Mouse (Mus musculus) frontal cortex, postnatal 14 days (tissue): Measurements from ENCODE around the gene Gps2.
A peak's percentile ranks its signal among the peaks of the same experiment; 100 is the strongest.
"Not testable (repeated sequence)": the region's sequence is repeated elsewhere in the genome, so short reads cannot be mapped to it uniquely, and the experiment has no call there.

ENCODE experiments used
- DNase-seq, 2 experiments: peaks; one replicate each; pipeline ENCODE4 v3.0.0; 2022; ENCODE audit warnings: low spot score in 2 of 2

The Gps2 gene

DNA sequence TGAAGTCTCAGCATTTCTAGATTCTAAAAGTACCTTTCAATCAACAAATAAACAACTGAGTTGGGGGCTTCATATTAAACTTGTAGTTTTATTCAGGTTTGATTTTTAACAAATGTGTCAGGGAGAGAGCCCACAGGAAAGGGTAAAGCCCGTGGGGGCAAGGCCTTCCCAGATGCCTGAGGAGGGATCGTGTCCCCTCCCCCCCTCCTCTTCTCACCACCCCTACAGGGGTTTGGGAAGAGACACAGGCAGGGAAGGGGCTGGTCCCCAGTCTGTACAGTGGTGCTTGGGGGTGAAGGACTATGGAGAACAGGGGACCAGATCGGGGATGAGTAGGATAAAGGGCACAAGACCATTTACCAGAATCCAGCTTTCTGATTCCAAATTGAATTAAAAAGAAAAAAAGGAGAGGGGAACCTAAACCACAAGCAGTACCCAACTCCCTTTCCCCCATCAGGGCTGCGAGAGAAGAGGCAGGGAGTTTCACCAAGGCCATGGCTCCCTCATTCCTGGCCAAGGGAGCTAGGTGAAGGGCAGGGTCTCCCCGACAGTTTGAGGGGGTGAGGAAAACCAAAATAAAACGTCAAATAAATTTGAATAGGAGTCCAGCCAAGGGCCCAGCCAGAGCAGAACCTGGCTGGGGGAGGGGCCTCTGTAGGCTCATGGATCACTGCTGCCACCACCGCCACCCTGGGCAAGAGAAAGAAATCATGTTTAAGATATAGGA lies 3.1 kb downstream of the Gps2 start:
- not testable (repeated sequence) for DNase-seq

DNA sequence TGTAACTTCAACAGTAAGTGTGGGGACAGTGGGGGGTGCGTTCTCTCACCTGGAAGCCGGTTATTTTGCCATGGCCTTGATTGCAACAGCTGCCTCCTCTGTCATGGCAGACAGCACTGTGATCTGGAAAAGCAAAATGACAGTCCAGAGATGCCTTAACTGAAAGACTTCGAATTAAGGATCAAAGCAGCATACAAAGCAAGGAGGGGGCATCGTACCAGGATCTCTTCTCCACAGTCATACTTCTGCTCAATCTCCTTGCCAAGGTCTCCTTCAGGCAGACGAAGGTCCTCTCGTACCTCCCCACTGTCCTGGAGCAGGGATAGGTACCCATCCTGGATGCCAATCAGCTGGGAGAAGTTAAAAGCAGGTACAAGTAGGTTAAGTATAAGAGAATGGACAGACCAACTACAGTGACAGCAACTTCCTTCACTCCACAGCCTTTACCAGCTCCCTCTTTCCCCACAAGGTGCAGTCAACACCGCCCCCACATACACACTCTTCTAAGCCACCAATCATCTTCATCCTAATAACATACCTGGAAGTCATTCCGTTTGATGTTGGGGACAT lies 3.8 kb downstream of the Gps2 start:
- DNase-seq, result no peak

DNA sequence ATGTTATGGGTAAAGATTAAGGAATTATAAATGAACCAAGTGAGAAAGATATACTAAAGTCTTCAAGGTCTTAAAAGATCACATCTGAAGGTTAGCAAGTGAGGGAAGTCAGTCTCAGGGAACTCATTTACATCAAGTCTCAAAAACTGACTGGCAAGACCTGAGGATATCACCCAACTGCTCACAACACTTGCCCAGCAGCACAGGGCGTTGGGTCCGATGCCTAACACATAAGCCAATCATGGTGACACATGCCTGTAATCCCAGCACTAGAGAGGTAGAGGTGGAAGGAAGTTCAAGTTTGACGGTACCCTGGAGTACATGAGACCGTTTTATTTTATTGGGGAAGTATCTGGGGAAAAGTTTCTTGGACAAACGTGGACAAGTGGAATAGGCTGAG lies 4.4 kb downstream of the Gps2 start:
- no peak for DNase-seq

DNA sequence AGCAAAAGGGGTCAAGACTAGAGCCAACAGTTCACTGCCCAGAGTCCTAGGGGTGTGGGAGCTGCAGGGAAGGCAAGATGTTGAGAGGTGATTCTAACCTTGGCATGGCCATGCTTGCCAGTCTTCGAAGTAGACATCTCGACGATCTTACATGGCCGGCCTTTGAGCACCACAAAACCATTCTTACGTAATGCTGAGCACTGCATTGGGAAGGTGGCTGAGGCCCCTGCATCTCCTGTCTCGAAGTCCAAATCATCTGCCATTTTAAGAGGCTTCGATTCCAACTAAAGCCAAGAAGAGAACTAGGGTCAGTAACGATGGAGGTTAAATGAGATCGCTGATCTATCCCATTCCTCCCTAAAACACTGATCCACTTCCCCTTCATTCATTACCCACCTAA lies 5.4 kb downstream of the Gps2 start:
- DNase-seq, result no peak

DNA sequence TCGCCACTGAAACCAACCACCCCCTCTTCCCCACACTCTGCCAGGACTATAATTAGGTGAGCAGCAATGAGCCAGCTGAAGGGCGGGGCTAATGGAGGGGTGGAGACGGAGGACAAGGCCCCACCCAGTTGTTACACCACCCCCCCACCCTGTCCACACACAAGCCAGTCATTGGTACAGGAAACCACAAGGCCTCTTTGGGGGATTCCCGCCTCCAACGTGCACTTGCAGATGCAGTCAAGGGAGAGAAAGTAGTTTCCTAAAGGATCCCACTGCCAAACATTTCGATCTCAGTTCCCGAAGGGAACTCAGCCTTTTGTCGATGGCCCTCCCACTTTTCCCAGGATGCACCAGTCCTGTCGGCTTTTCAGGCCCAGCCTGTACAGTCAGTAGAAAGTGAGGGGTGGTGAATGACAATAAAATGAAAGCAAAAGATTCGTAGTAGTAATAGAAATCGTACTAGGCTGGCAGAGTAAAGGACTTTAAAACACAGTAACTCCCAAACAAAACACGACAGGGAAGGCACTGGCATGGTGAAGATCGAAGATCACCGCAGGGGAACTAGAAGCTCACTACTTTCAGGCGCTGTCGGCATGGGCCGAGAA lies 6.1 kb downstream of the Gps2 start:
- peak in 1 of 2 experiments; percentile 25 for DNase-seq

DNA sequence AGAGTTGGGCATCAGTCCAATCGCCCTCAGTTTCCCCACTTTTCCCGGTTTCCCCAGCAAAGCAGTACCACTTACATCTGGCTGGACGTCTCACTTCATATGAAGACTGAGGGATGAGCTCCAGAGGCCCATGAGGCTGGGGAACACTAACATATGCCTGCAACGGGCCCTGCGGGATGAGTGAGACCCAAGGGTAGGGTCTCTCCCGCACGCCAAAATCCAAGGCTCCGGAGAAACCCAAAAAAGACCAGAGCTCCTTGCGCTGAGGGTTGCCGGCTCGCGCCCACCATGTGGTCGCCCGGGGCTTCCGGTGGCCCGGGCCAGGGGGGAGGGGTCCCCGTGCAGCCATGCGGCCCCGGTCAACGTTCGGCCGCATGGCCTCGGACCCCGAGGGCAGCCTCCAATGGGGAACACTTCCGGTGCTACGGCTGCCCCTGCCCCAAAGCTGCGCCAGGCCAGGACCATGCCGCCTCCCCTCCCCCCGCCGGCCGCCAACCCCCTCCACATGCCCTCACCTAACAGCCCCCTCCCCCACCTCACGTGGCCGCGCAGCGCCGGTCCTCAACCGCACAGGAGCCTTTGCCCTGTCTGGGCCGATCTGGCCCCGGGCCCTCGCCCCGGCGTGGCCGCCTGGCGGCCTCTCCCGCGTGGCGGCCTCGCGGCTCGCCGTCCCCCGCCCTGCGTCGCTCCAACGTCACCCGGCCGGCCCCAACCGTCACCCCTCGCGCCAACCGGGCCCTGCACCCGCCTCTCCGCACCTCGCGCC lies 6.8 kb downstream of the Gps2 start:
- DNase-seq, result peak in 1 of 2 experiments; percentile 36

DNA sequence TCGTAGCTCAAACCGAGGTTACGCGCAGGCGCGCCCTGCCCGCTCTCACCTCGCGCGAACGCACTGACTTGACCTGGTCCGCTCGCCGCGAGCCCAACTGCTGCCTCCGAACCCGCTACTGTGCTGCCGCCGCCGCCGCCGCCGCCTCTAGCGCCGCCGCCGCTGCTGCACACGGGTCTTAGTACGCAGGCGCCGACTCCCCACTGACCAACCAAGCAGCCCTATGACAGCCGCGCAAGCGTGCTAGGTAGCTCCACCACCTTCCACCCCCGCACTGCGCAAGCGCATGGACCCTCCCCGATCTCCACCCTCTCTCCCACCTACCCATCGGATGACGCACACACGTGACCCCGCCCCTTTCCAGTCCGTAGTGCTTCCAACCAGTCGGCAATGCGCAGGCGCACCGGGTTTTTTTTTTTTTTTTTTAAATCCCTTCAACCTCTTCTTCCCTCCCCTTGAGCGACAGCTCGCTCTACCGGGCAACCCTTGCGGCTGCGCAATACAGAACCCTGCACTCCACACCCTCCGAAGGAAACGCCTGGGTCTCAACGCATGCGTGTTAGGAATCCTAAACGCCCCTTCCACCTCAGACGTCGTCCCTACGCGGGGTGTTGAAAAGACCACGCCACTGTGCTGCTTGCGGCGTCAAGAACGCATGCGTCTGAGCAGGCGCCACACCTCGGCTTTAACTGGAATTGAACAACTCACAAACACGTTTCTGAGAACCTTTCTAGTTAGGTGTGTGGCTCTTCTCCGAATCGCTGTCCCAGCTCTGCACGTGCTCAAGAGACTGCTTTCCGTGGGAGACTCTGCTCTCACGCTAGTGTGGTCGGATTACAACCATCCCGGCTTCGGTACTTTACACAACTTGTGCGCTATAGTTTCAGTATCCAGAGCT lies 7.7 kb downstream of the Gps2 start, which contains the start of gene Eif5a:
Gene Eif5a, minus strand, starts transcription at position 845 of the 898 bp plus-strand sequence.
- DNase-seq, result peak; percentile 100

DNA sequence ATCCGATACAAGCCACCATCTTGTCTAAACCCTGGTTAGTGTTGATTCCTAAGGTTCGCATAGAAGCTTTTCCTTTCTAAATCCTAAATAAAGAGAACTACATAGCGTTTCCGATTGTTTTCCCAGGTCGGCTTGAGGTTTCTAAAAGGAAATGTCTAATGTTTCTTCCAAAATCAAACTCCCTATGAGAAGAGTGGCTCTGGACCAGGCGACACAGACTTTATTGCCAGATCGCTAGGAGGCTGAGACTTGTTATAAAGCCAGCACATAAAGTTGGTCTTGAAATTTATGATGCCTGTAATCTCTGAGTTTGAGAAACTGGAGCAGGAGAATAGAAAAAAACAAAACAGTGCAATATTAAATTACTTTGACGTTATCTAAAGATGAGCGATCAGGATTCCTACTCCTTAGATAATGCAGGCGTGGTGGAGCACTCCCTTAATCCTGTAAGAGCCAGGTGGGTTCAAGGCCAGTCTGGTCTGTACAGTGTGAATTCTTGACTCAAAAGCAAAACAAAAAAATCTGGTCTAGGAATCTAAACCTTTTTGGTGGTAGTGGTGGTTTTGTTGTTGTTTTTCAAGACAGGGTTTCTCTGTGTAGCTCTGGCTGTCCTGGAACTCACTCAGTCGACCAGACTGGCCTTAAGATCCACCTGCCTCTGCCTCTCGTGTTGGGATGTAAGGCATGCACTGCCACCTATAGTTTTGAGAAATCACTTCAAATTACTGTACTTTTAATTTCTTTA lies 8.5 kb downstream of the Gps2 start:
- DNase-seq, result no peak

DNA sequence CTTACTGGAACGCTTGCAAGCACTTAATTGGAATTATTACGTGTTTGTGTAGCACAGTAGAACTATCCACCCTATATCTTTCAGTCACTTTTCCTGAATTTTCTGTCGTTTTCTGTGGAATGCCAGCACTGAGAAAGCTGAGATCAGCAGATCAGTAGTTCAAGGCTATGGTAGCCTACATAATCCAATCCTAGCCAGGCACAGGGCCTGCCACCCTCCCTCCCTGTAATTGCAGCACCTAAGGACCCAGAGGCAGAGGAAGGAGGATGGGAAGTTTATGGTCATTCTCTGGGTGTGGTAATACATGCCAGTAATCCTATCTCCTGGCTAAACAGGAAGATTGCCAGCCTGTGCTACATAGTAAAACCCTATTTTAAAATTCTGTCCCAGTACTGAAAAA lies 9.1 kb downstream of the Gps2 start:
- DNase-seq, result no peak

DNA sequence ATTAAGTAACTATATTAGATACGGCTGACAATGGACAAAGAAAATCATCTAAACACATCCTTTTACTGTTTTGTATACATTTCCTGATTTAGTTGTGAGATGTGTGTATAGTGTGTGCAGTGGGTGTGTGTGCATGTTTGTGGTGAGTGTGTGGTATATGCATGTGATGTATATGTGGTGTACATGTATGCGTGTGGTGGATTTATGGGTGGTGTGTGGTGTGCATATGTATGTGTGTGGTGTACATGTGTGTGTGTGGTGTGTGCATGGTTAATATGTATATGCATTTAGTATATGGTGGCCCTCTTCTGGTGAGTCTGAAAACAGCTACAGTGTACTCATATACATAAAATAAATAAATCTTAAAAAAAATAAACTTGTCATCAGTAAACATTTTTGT lies 13.8 kb downstream of the Gps2 start:
- DNase-seq, result no peak

DNA sequence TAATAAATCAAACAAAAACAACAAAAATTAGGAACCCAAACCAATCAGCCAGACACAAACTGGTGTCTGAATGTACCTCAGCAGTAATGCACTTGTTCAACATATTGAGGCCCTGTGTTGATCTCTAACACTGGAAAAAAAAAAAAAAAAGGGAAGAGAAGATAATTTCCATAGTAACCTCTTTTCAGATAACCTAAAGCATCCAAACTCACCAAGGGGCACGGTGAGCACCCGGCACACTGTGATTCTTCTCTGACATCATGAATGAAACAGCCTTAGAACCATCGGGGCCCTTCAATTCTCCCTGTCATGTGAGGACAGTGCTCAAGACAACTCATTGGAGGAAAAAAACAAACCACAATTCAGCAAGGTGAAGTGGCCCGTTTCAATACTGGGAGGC lies 16.0 kb downstream of the Gps2 start:
- DNase-seq, result no peak

DNA sequence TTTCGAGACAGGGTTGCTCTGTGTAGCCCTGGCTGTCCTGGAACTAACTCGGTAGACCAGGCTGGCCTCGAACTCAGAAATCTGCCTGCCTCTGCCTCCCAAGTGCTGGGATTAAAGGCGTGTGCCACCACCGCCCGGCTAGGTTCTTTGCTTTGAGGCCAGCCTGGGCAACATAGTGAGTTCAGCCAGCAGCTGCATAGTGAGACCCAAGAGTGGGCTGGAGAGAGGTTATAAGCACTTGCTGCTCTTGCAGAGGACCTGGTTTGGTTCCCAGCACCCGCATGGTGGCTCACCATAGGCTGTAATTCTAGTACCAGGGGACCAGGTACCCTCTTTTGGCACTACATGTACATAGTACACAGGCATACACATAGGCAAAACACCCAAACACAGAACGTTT lies 16.5 kb downstream of the Gps2 start:
- DNase-seq, result not testable (repeated sequence)

DNA sequence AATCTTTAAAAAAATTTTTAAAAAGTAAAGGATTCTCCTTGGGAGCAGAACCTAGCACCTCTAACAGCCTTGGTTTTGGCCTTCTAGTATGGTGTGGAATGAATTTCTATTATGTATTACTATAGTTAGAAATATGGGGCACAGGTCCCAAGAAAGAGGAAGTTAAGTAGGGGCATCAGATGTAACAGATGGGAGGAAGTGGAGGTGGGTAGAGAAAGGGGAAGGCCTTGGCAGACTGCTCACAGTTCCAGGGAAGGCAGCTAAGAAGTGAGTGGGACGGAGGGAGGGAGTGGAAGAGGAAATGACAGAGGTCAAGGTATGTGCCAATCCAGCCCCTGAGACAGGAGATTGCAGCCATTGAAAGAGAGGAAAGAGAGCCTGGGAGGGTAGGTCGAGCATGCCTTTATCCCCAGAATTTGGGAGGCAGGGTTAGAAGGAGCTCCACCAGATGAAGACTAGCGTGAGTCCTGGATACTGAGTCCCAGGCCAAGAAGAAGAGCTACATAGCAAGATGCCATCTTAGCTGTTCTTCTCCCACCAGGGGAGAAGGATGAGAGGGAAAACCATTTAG lies 17.4 kb downstream of the Gps2 start:
- no peak for DNase-seq

DNA sequence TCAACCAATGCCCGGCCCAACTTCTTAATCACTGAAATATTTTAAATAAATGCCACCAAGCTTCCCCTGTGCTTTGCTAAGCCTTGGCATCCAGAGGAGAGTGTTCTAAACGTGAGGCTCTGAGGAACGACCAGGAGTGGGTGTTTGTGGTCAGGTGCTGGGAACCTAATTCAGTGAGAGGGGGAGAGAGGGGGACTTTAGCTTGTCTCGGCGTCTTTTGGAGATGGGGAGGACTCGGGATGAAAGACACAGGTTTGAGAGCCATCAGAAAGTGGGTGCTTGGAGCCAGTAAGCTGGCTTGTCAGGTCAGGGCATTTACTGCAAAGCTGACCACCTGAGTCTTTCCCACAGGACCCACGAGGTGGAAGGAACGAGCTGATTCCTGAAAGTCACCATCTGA lies 18.1 kb downstream of the Gps2 start:
- DNase-seq, result no peak

DNA sequence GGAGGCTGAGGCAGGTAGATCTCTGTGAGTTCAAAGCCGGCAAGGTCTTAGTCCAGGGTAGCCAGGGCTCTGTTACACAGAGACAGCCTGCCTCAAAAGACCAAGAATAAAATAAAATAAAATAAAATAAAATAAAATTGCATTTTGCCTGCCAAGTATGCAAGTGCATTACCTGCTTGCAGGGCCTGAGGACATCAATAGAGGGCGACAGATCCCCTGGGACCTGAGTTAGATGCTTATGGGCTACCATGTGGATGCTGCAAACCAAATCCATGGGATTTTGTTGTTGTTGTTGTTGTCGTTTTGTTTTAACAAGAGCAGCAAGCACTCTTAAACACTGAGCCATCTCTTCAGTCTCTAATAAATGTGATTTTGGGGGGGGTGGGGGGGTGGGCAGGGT lies 18.6 kb downstream of the Gps2 start:
- DNase-seq, result no peak

DNA sequence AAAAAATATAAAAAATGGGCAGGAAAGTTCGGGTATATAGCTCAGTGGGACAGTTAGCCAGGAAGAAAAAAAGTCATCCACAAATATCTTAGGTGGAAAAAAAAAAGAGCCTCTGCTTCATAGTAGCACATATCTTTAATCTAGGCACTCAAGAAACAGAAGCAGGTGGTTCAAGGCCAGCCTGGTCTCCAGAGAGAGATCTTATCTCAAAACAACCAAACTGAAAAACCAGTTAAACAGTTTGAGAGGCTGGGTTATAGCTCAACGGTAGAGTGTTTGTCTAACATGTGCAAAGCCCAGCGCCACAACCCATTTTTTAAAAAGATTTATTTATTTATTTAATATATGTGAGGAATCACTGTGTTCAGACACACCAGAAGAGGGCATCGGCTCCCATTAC lies 19.4 kb downstream of the Gps2 start:
- DNase-seq, result no peak

DNA sequence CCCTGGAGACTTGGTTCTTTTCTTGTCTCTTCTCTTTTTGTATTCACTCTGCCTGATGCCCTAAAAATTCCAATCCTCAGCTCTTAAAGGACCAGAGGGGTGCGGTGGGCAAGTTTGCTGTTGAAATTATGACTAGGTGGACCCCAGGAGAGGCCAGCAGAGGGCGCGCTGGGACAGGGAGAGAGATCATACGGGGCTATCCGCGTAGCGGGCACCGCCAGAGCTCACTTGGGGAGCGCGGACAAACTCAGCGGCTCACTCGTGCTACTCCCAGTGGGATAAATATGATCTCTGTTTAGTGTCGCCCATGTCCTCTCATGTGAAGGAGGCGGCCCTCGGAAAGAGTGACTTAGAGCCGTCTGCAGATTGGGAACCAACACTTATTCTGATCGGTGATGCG lies 20.5 kb downstream of the Gps2 start:
- peak; percentile 74 to 88 for DNase-seq

DNA sequence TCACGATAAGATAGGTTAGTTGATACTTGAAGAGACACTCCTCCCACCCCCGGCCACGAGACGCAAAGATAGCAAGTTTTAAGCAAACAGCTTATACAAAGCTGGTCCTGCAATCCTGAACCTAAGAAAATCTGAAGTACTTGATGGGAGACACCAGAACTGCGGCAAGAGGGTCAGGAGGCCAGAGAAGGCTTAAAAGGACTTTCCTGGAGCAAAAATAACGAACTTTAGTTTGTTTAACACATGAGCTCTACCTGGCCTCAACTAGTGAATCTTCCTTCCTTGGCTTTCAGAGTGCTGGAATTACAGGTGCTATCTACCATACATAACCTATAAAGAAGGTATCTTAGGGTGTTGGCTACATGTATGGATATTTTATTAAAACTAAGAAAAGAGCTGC lies 21.0 kb downstream of the Gps2 start:
- DNase-seq, result no peak

DNA sequence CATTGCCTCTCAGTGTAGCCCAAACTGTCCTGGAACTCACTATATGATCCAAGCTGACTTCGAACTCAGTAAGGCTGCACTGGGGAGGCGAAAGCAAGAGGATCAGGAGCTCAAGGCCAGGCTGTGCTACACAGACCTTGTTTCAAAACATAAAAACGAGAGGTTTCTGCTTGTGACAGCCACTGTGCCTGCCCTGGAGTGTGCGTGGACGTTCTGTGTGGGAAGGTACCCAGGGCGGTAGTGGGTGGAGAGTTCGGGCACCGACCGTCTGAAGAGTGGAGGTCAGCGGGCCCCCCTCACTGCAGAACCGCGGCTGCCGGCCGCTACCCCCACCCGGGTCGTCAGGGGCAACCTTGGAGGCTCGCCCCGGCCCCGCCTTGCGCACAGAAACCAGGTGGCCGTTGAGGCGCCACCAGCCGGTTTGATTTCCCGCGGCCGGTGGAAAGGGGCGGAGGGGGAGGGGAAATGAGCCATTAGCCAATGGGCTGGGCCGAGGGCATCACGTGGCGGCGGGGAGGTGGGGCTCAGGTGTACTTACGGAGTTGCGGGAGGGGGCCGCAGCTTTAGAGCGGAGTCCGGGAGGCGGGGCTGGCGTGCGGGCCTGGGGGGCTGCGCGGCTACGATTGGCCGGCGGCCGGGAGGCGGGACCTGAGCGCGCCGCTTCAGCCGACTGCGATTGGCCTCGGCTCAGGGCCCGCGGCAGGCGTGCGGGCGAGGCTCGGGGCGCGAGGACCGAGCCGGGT lies 21.6 kb downstream of the Gps2 start, which contains the start of gene Ybx2:
Gene Ybx2, plus strand, starts transcription at position 660 of the 743 bp plus-strand sequence.
- DNase-seq, result peak; percentile 77 to 83

DNA sequence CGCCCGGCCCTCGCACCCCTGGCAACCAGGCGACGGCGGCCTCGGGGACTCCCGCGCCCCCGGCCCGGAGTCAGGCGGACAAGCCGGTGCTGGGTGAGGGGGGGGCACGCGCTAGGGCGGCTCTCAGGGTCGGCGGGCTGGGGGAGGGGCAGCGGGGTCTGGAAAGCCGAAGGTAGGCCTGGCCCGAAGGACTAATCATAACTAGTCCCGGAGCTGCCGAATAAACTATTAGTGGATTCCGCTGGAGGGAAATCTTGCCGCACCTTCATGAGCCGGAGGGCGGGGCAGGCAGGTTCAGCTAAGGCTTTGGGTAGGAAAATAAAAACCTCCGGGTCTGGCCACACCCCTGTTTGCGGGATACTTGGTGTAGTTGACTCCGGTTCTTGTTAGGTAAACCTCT lies 22.5 kb downstream of the Gps2 start:
- no peak for DNase-seq
